Mouse (Mus musculus): ENCODE measurements at regions not wholly inside any gene's neighbourhood (a gene's known extent, or its start where the extent isn't known, plus 50 kb on each side); places are given as distances from the start of the nearest gene placed in this dataset.

DNA sequence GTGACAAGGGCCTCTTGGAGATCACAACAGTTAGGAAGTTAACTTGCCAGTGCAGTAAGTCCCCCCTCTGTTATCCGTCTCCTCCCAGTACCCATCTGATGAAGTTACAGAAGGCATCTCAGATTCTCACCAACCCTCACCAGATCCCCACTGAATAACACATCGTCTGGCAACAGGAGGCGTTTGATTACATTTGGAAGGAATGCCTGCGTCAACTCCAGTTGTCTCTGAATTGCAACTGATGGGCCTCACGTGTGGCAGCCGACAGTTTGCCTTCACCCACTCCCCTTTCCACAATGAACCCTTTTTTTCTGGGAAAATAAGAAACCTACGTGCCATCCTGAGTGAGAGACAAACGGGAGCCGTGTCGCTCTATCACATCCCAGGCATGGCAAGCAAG is 64.8 kb upstream of the Bcl6 start:
- no peak for DNase-seq (ENCODE audit: low spot score)

DNA sequence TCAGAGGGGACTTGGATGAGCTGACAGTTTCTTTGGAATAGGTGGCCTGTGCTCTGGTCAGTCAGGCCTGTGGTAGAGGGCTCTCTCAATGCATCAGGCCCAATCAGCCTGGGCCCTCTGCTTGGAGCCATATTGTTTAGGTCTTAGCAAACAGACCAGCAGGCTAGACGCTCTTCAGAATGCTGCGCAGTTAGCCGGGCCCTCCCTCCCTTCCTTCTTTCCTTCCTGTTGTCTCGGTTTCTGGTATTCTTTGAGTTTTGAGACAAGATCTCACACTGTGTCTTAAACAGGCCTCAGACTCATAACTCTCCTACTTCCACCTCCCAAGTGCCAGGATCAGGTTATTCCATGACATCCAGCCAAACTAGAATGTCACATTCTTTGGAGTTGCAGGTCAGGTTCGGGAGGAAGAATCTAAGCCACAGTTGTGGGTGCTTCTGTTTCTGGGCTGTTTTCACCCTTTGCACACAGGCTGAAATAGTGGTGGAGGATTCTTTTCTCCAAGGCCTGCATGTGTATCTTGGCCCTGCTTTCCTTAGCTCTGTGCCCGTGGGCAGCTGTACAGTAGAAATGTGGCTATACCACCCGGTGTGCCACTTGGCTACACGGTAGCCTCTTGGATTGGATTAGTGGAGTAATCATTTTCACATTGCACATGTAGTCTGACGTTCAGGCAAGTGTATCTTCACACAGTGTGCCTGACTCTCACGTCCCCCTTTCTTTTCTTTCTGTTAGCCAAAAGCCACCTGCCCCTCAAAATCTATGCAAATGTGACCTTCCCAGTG is 62.4 kb upstream of the Bcl6 start:
- no peak for DNase-seq (ENCODE audit: low spot score)

DNA sequence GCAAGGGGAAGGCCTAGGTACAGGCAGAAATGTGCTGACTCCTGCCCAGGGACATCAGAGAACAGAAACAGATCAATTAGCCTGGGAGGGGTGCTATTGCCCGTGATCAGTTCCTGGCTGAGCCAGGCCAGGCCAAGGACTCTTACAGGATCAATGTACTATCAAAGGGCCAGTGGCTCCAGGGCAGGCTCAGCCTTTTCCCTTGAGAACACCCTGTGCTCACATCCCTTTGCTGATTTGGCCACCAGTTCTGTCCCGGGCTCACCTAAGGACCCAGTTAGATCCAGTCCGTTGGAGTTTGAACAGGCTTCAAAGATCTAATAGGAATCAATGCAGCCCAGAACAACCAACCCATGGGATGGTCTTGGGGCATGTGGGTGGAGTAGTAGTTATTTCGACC is 55.1 kb upstream of the Bcl6 start:
- no peak for DNase-seq (ENCODE audit: low spot score)

DNA sequence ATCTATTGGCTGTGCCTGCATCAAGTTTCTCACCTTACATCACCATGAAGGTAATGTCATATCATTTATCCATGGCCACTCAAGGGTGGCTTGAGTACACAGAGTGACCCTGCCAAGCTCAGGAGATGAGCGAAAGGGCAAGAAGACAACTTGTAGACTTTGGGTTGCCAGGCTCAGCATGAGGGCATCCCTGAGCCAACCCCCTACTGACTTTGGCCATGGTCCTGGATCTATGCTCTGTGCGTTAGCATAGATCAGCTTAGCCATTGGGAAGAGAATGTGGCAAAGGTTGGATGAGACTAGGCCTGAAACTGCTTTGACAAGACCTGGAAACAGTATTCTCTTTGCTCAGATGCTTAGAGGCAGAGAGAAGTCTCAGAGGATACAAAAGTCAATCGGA is 54.3 kb upstream of the Bcl6 start:
- no peak for DNase-seq (ENCODE audit: low spot score)

DNA sequence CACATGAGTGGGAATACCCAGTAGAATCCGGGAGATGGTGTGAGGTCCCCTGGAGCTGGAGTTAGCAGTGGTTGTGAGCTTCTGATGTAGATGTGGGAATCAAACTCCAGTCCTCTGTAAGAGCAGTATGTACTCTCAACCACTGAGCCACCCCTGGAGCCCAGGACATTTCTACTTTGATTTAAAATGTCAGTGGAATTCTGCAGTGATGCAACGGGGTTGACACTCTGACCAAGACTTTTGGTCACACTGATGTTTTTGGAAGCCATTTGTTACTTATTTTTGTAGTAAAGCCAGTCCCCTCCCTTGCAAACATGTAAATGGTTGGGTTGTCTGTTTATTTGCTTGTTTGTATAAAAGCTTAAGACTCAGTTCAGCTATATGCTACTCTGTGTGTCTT is 53.6 kb upstream of the Bcl6 start:
- no peak for DNase-seq (ENCODE audit: low spot score)

DNA sequence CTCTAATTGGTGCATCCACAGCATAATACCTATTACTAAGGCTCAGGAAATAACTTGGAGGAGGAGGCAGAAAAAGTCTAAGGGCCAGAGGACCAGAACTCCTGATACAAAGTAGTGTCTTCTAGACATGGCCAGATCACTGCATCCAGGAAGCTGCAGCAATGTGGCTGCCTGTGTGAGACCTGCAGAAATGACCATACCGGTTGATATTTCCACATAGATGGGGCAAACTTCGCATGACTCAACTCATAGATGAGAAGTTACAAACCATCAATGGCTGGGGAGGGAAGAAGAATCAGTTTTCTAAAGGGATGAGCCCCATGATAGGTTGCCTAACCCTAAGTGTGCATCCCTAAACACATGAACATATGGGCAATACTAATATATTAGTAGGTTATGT is 52.8 kb upstream of the Bcl6 start:
- no peak for DNase-seq (ENCODE audit: low spot score)

DNA sequence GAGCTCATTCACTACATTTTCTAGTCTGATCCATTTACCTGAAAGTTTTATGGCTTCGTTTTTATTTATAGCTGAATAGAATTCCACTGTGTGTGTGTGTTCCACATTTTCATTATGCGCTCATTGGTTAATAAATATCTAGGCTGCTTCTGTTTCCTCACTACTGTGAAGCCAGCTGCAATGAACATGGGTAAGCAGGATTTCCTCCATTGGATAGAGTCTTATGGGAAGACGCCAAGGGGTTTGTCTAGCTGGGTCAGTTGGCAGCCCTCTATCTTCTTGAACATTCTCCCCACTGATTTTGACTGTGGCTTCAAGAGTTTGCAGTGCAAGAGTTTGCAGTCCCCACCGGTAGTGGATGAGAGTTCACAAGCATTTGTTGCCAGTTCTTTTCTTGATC is 51.1 kb upstream of the Bcl6 start:
- DNase-seq (ENCODE audit: low spot score): no peak

Data from ovary, postnatal 10 days (tissue).